Mouse (Mus musculus) induced T-regulatory cell, adult 2 months (primary cell): ENCODE data around the gene Frmd4b.
"Not testable (repeated sequence)": the region's sequence is repeated elsewhere in the genome, so short reads cannot be mapped to it uniquely, and the experiment has no call there.

Experiments used
- DNase-seq: peaks from one replicate; pipeline ENCODE4 v3.0.0-alpha.2; 2012; ENCODE audit warnings: low read depth

Gene Frmd4b

GRCm38 (mm10) chr6:97289838-97290237, 327.5 kb downstream of the Frmd4b start:
- DNase-seq, result peak; percentile 51

GRCm38 (mm10) chr6:97289316-97289820, 328.0 kb downstream of the Frmd4b start:
- DNase-seq, result peak; percentile 49

- no peak for DNase-seq
These were observed 329.1 kb downstream of the Frmd4b start for GRCm38 (mm10) chr6:97288047-97288855.

- no peak for DNase-seq
These were observed 331.0 kb downstream of the Frmd4b start for GRCm38 (mm10) chr6:97286332-97286731.

- no peak for DNase-seq
These were observed 333.7 kb downstream of the Frmd4b start for GRCm38 (mm10) chr6:97283676-97284075.

GRCm38 (mm10) chr6:97278878-97279277, 338.5 kb downstream of the Frmd4b start:
- DNase-seq, result no peak

GRCm38 (mm10) chr6:97278014-97278787, 339.1 kb downstream of the Frmd4b start:
- DNase-seq, result peak; percentile 86

- DNase-seq, result peak; percentile 66
These were observed 340.3 kb downstream of the Frmd4b start for GRCm38 (mm10) chr6:97276890-97277497.

- DNase-seq, result no peak
These were observed 341.0 kb downstream of the Frmd4b start for GRCm38 (mm10) chr6:97276366-97276765.

GRCm38 (mm10) chr6:97275760-97276159, 341.6 kb downstream of the Frmd4b start:
- DNase-seq, result peak; percentile 44

GRCm38 (mm10) chr6:97273777-97274176, 343.6 kb downstream of the Frmd4b start:
- no peak for DNase-seq

GRCm38 (mm10) chr6:97273058-97273710, 344.2 kb downstream of the Frmd4b start:
- no peak for DNase-seq

GRCm38 (mm10) chr6:97272349-97272748, 345.0 kb downstream of the Frmd4b start:
- DNase-seq, result no peak

- DNase-seq, result no peak
These were observed 347.7 kb downstream of the Frmd4b start for GRCm38 (mm10) chr6:97269596-97269995.

GRCm38 (mm10) chr6:97267132-97267531, 350.2 kb downstream of the Frmd4b start:
- no peak for DNase-seq

- no peak for DNase-seq
These were observed 350.7 kb downstream of the Frmd4b start for GRCm38 (mm10) chr6:97266661-97267060.

- no peak for DNase-seq
These were observed 351.6 kb downstream of the Frmd4b start for GRCm38 (mm10) chr6:97265705-97266104.

- no peak for DNase-seq
These were observed 352.1 kb downstream of the Frmd4b start for GRCm38 (mm10) chr6:97265240-97265639.

- peak; percentile 60 for DNase-seq
These were observed 353.6 kb downstream of the Frmd4b start for GRCm38 (mm10) chr6:97263750-97264149.

GRCm38 (mm10) chr6:97262229-97262628, 355.1 kb downstream of the Frmd4b start:
- no peak for DNase-seq

GRCm38 (mm10) chr6:97259926-97260325, 357.4 kb downstream of the Frmd4b start:
- DNase-seq, result not testable (repeated sequence)

GRCm38 (mm10) chr6:97258489-97258888, 358.9 kb downstream of the Frmd4b start:
- no peak for DNase-seq
